Mouse (Mus musculus) embryonic fibroblast, embryonic 13.5 days (primary cell): Measurements from ENCODE around the gene Lmntd2. TPM values are rescaled to one million over a fixed set of nuclear protein-coding genes. Genes with fewer than 3 reads are reported as not detected.
A peak's percentile ranks its signal among the peaks of the same experiment; 100 is the strongest.

Experiments
- H3K27ac ChIP-seq: 2 replicates; pipeline ENCODE4 v1.5.1; 2012; ENCODE audit warnings: low read length, control low read depth, inconsistent platforms; ENCODE audit not compliant: insufficient read depth
- H3K4me1 ChIP-seq: 2 replicates; pipeline ENCODE4 v1.6.1; 2011; ENCODE audit warnings: low read length; ENCODE audit not compliant: control insufficient read depth, insufficient read depth
- H3K4me3 ChIP-seq: 2 replicates; pipeline ENCODE4 v1.5.1; 2011; ENCODE audit warnings: mild to moderate bottlenecking, control low read depth, low read length; ENCODE audit not compliant: insufficient read depth
- CTCF ChIP-seq: IDR thresholded peaks from 2 replicates; pipeline ENCODE4 v1.5.1; 2011; ENCODE audit warnings: mild to moderate bottlenecking, control low read depth, low read length, moderate library complexity, borderline replicate concordance; ENCODE audit not compliant: insufficient read depth
- POLR2A ChIP-seq: IDR thresholded peaks from 2 replicates; pipeline ENCODE4 v1.6.1; 2011; ENCODE audit warnings: low read depth, mild to moderate bottlenecking, control low read depth, low read length, moderate library complexity
- polyA plus RNA-seq: library from polyadenylated mRNA; stranded (reverse); fragments of >200 nt; gene quantifications from 2 replicates; pipeline ENCODE4 v1.2.4, GENCODE M21; 2011; ENCODE audit warnings: low read depth; ENCODE audit not compliant: missing spikeins, insufficient read length

The Lmntd2 gene
- polyA plus RNA-seq, 1 experiment, result 0.58 TPM

DNA sequence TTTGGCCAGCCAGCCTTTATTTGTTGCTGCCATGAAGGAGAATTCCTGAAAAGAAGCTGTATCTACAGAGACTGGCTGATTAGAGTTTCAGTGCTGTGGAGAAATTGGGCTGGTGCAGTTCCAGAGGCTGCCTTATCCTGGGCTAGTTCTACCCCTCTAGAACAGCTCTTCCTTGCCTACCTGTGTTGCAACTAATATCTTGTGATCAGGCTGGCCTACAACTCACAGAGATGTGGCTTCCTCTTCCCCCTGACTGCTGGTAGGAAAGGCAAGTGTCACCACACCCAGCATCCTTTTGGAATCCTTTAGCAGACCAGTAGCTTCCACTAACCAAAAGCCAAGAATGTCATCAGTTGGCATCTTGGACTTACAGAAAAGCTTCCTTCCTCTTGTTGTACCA lies 44.0 kb downstream of the Lmntd2 start:
- no peak for TF ChIP-seq POLR2A
- TF ChIP-seq CTCF, result no peak
- Histone ChIP-seq H3K4me3 (no peak overlapping the region), H3K27ac (no peak overlapping the region), H3K4me1 (peaks cover 13% of the 10 kb centered on the region)

- no peak overlapping the region for H3K4me3 ChIP-seq
- TF ChIP-seq CTCF (no peak), POLR2A (no peak)
- peak overlapping the region; percentile 86 for H3K27ac ChIP-seq
- peaks cover 16% of the 10 kb centered on the region for H3K4me1 ChIP-seq
These were observed 44.6 kb downstream of the Lmntd2 start for GRCm38 (mm10) chr7:141169300-141169699.

DNA sequence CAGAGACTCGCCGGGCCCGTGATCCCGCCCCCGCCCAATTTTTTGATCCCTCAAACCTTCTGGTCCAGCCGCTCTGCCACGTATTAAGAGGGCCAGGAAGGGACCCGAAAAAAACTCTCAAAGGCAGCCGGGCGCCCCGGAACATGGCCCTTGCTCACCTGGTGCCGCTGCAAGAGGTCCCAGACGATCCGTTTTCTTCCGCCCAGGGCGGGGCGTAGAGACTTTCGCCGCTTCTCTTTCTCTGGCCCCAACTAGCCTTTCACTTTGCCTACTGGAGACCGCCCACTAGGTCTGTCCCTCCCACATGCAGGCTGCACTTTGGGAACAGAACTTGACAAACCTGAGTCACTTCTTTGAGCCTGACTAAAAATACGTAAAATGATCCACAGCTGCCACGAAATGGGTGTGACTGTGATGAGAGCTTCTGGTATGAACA lies 45.3 kb downstream of the Lmntd2 start:
- Histone ChIP-seq H3K4me3 (peak overlapping the region; percentile 73), H3K27ac (peak overlapping the region; percentile 86), H3K4me1 (peaks cover 20% of the 10 kb centered on the region)
- TF ChIP-seq POLR2A (peak; percentile 55), CTCF (no peak)

GRCm38 (mm10) chr7:141167901-141168517 lies 45.9 kb downstream of the Lmntd2 start:
- peak overlapping the region; percentile 86 for H3K27ac ChIP-seq
- TF ChIP-seq POLR2A (no peak; the same call in 1 of the 2 replicates), CTCF (no peak)
- H3K4me3 ChIP-seq, result peak overlapping the region; percentile 73
- H3K4me1 ChIP-seq, result peaks cover 20% of the 10 kb centered on the region

DNA sequence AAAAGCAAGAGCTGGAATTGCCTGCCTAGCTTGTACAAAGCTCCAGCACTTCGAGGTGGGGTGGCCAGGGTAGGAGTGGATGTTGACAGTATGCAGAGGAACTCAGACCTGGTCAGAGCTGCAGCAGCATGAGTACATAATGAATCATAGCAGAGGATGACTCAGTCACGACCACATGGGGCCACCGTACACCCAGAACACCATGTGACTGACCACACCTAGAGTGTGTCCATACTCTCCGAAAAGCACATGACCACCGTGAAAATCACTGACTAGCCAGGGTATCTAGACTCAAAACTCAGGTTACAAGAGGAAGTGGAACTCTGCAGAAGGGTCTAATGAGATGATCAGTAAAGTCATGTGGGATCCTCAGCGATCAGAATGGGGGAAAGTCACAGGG lies 49.0 kb downstream of the Lmntd2 start:
- peak overlapping the region; percentile 49 for H3K27ac ChIP-seq
- peaks cover 20% of the 10 kb centered on the region for H3K4me1 ChIP-seq
- TF ChIP-seq CTCF, result no peak
- no peak for TF ChIP-seq POLR2A
- H3K4me3 ChIP-seq, result no peak overlapping the region

GRCm38 (mm10) chr7:141164397-141164796 lies 49.5 kb downstream of the Lmntd2 start:
- no peak overlapping the region for H3K4me3 ChIP-seq
- H3K4me1 ChIP-seq, result peaks cover 20% of the 10 kb centered on the region
- H3K27ac ChIP-seq, result peak overlapping the region; percentile 49
- TF ChIP-seq CTCF (no peak), POLR2A (no peak)

Other genes with a start within 250 kb of the Lmntd2 start
- 5.1 and 16.5 TPM in 2 replicates for gene Ifitm1, start 246.9 kb downstream of the Lmntd2 start, polyA plus RNA-seq
- 1,040 and 1,188 TPM in 2 replicates for gene Ifitm3, start 203.3 kb downstream of the Lmntd2 start, polyA plus RNA-seq
- gene Ifitm6, start 196.2 kb downstream of the Lmntd2 start, polyA plus RNA-seq, result not detected in 2 replicates
- gene Gm17387, start 184.9 kb downstream of the Lmntd2 start, polyA plus RNA-seq, result not detected in 2 replicates
- 0.53 and 1.6 TPM in 2 replicates for gene B4galnt4, start 153.0 kb downstream of the Lmntd2 start, polyA plus RNA-seq
- gene Pkp3, start 135.9 kb downstream of the Lmntd2 start, polyA plus RNA-seq, result not detected in 2 replicates
- gene Sigirr, start 113.5 kb downstream of the Lmntd2 start, polyA plus RNA-seq, result not detected in 2 replicates
- gene Ano9, start 96.3 kb downstream of the Lmntd2 start, polyA plus RNA-seq, result not detected in 2 replicates
- 27.0 and 28.3 TPM in 2 replicates for gene Ptdss2, start 91.7 kb downstream of the Lmntd2 start, polyA plus RNA-seq
- gene Rnh1, start 41.2 kb downstream of the Lmntd2 start, polyA plus RNA-seq, result 108 and 119 TPM in 2 replicates
- 54.0 and 62.7 TPM in 2 replicates for gene Hras, start 20.1 kb downstream of the Lmntd2 start, polyA plus RNA-seq
- 1.9 and 2.4 TPM in 2 replicates for gene Lrrc56, start 19.9 kb downstream of the Lmntd2 start, polyA plus RNA-seq
- gene Rassf7, start 1.8 kb upstream of the Lmntd2 start, polyA plus RNA-seq, result 3.9 and 5.8 TPM in 2 replicates
- 54.7 and 58.7 TPM in 2 replicates for gene Phrf1, start 14.7 kb upstream of the Lmntd2 start, polyA plus RNA-seq
- 6.0 and 7.2 TPM in 2 replicates for gene Irf7, start 52.4 kb upstream of the Lmntd2 start, polyA plus RNA-seq
- not detected in 2 replicates for gene Cdhr5, start 62.7 kb upstream of the Lmntd2 start, polyA plus RNA-seq
- not detected in 2 replicates for gene Sct, start 65.1 kb upstream of the Lmntd2 start, polyA plus RNA-seq
- 0.28 TPM in 1 of 2 replicates, not detected in the other for gene Drd4, start 77.9 kb upstream of the Lmntd2 start, polyA plus RNA-seq
- gene Deaf1, start 113.6 kb upstream of the Lmntd2 start, polyA plus RNA-seq, result 30.5 and 37.2 TPM in 2 replicates
- gene Tmem80, start 113.7 kb upstream of the Lmntd2 start, polyA plus RNA-seq, result 24.6 and 25.4 TPM in 2 replicates
- gene Eps8l2, start 124.8 kb upstream of the Lmntd2 start, polyA plus RNA-seq, result 4.2 and 9.1 TPM in 2 replicates
- 93.0 and 121 TPM in 2 replicates for gene Taldo1, start 178.1 kb upstream of the Lmntd2 start, polyA plus RNA-seq
- gene Gatd1, start 200.1 kb upstream of the Lmntd2 start, polyA plus RNA-seq, result 30.5 and 41.5 TPM in 2 replicates
- 4.9 and 5.4 TPM in 2 replicates for gene Cend1, start 215.4 kb upstream of the Lmntd2 start, polyA plus RNA-seq
- 24.0 and 26.9 TPM in 2 replicates for gene Slc25a22, start 223.8 kb upstream of the Lmntd2 start, polyA plus RNA-seq
- 12.4 and 18.1 TPM in 2 replicates for gene Pidd1, start 229.9 kb upstream of the Lmntd2 start, polyA plus RNA-seq
- 1,600 and 1,818 TPM in 2 replicates for gene Rplp2, start 233.3 kb upstream of the Lmntd2 start, polyA plus RNA-seq
- 18.9 and 26.7 TPM in 2 replicates for gene Pnpla2, start 241.1 kb upstream of the Lmntd2 start, polyA plus RNA-seq
- gene Cracr2b, start 247.0 kb upstream of the Lmntd2 start, polyA plus RNA-seq, result 1.3 and 2.7 TPM in 2 replicates